Mouse (Mus musculus) C2C12 (cell line): ENCODE measurements around the gene Il23a.

Experiments
- CEBPB ChIP-seq: IDR thresholded peaks from one replicate; pipeline ENCODE4 v1.6.1; 2011; ENCODE audit warnings: low read depth, mild to moderate bottlenecking, control low read depth, moderate library complexity
- CTCF ChIP-seq: IDR thresholded peaks from one replicate; pipeline ENCODE4 v1.5.1; 2011; ENCODE audit not compliant: control insufficient read depth, insufficient read depth, insufficient read length
- FOSL1 ChIP-seq: IDR thresholded peaks from one replicate; pipeline ENCODE4 v1.8.0; 2011; ENCODE audit warnings: mild to moderate bottlenecking, low read length; ENCODE audit not compliant: poor library complexity, insufficient read depth, severe bottlenecking
- MAX ChIP-seq: IDR thresholded peaks from one replicate; pipeline ENCODE4 v1.6.1; 2011; ENCODE audit warnings: mild to moderate bottlenecking, control low read depth
- MYOD1 ChIP-seq: IDR thresholded peaks from one replicate; pipeline ENCODE4 v1.6.1; 2011; ENCODE audit warnings: low read depth; ENCODE audit not compliant: control insufficient read depth, insufficient read length
- MYOG ChIP-seq: IDR thresholded peaks from one replicate; pipeline ENCODE4 v1.6.1; 2011; ENCODE audit not compliant: control insufficient read depth, insufficient read length; ENCODE audit errors: extremely low read depth
- USF1 ChIP-seq: IDR thresholded peaks from one replicate; pipeline ENCODE4 v1.6.1; 2011; ENCODE audit warnings: low read depth, mild to moderate bottlenecking, control low read depth, moderate library complexity

DNA sequence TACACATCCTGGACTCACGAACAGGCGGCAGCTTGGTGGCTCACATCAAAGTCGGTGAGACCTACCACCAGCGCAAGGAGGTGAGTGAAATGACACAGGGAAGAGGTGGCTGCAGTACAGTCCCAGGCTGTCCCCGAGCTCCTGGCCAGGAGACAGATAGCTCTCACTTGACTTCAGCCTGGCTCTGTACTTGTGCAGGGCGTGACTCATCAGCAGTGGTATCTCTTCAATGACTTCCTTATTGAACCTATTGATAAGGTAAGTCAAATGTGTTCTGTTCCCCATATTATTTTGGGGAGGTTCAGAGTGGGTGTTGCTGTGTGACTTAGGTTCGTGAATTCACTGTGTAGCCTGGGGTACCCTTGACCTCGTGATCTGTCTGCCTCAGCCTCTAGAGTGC lies 17.0 kb upstream of the Il23a start:
- TF ChIP-seq CTCF (no peak), MYOD1 (no peak), MAX (no peak), USF1 (no peak), CEBPB (no peak), FOSL1 (no peak), MYOG (no peak)
